8 mouse cellular contexts compared by ENCODE assay signal in the genomic region with DNA sequence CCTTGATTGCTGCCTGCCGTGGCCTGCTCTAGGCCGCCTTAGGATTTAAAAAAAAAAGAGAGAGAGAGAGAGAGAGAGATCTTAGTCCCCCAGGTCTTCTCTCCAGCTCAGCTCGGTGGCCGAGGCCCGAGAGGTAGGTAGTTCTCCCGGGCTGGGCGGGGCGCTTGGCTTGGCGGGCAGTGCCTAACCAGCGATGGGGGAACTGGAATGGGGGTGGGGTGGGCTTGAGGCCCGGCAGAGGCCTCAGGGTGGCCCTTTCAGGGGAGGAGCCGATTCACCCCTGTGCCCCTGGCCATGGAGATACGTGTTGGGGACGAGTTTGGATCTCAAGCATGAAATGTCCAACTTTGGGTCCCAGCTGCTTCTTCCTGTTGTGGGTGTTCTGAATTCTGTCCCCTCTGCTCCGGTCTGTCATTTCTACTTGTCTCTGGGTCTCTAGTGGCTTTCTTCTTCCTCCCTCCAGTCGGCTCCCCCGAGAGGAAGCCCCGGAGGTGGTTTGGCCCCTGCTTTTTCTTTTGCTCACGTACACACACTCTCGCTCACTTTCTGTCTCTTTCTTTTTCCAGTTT. TPM values are rescaled to one million over a fixed set of nuclear protein-coding genes. Genes with fewer than 3 reads are reported as not detected.
A peak's percentile ranks its signal among the peaks of the same experiment; 100 is the strongest.
DNase-seq lines count a peak whose midpoint lies in the region; TF ChIP-seq lines count a peak whose summit lies in the region.

No protein-coding gene starts in this region.

- peak overlapping the region; percentile 66 for H3K27ac ChIP-seq in left cerebral cortex, adult 2 months
- peak overlapping the region; percentile 42; the same call in 1 of the 2 replicates for H3K27ac ChIP-seq in cortical plate, adult 2 months (ENCODE audit: insufficient read depth, low read length)

- TF ChIP-seq CTCF in left cerebral cortex, adult 2 months (IDR thresholded peaks at IDR 0.05) = no peak
- TF ChIP-seq CTCF in cortical plate, adult 2 months (IDR thresholded peaks at IDR 0.05; ENCODE audit: extremely low read depth, insufficient read depth, low read length) = no peak

- no peak for TF ChIP-seq POLR2A in cortical plate, adult 2 months (IDR thresholded peaks at IDR 0.05; ENCODE audit: extremely low read depth, insufficient read depth, low read length)

- no peaks in the 10 kb centered on the region for H3K4me1 ChIP-seq in cortical plate, adult 2 months (ENCODE audit: control insufficient read depth, insufficient read depth, low read length)

- DNase-seq in left cerebral cortex, adult 2 months (ENCODE audit: extremely low spot score in 1 of 2, low spot score in 2 of 2) = peak in 1 of 2 experiments; percentile 46
- DNase-seq in left cerebral cortex, adult 11 months (ENCODE audit: low spot score) = no peak
- DNase-seq in heart, adult 18-20 months = peak; percentile 82 to 85
- peak; percentile 63 for DNase-seq in kidney, adult 9 months
- DNase-seq in lung, postnatal 14 days = peak; percentile 72
- DNase-seq in retina, embryonic 14.5 days (ENCODE audit: low spot score) = peak; percentile 70
- no peak for DNase-seq in frontal cortex, postnatal 36 days (ENCODE audit: low spot score in 2 of 2)

- intact Hi-C loops in left cerebral cortex, adult 2 months (cut with DNase I) = loop anchor here (5.0 kb wide), 2 partner anchors 214 to 234 kb away; a partner anchor contains a TSS

- peak overlapping the region; percentile 77 for H3K4me3 ChIP-seq in left cerebral cortex, adult 2 months
- H3K4me3 ChIP-seq in cortical plate, adult 2 months (ENCODE audit: insufficient read depth, low read length) = peak overlapping the region; percentile 56

RNA-seq across cellular contexts. Expression of a gene that starts 0.8 kb away (rescaled TPM):
- 100 to 1,000 TPM; 150 to 156 TPM for total RNA-seq in left cerebral cortex, adult 2 months (2021)
- polyA plus RNA-seq in cortical plate, adult 2 months (2012; rRNA removed) = 365 and 366 TPM in 2 replicates
- 100 to 1,000 TPM; 240 to 253 TPM for total RNA-seq in heart, adult 18-20 months (2021)

RNA-seq across cellular contexts. Expression of a gene that starts 5.0 kb away (rescaled TPM):
- 10 to 100 TPM; 76.3 to 81.7 TPM for total RNA-seq in left cerebral cortex, adult 2 months (2021)
- polyA plus RNA-seq in cortical plate, adult 2 months (2012; rRNA removed) = 69.7 and 74.8 TPM in 2 replicates
- 1 to 10 TPM in 1 of 2 experiments, under 1 TPM in 1; 0.79 to 1.1 TPM for total RNA-seq in heart, adult 18-20 months (2021)

RNA-seq across cellular contexts. Expression of a gene that starts 32.3 kb away (rescaled TPM):
- total RNA-seq in left cerebral cortex, adult 2 months (2021) = 10 to 100 TPM; 22.8 to 25.6 TPM
- polyA plus RNA-seq in cortical plate, adult 2 months (2012; rRNA removed) = 26.9 and 27.6 TPM in 2 replicates
- 10 to 100 TPM in 1 of 2 experiments, 1 to 10 TPM in 1; 9.9 to 12.0 TPM for total RNA-seq in heart, adult 18-20 months (2021)

RNA-seq across cellular contexts. Expression of a gene that starts 41.1 kb away (rescaled TPM):
- 10 to 100 TPM; 40.1 to 45.2 TPM for total RNA-seq in left cerebral cortex, adult 2 months (2021)
- polyA plus RNA-seq in cortical plate, adult 2 months (2012; rRNA removed) = 37.8 and 38.1 TPM in 2 replicates
- 10 to 100 TPM; 24.2 to 28.7 TPM for total RNA-seq in heart, adult 18-20 months (2021)

RNA-seq across cellular contexts. Expression of a gene that starts 41.2 kb away (rescaled TPM):
- total RNA-seq in left cerebral cortex, adult 2 months (2021) = 1 to 10 TPM; 5.7 to 8.2 TPM
- 11.3 and 12.6 TPM in 2 replicates for polyA plus RNA-seq in cortical plate, adult 2 months (2012; rRNA removed)
- under 1 TPM; 0.22 to 0.72 TPM for total RNA-seq in heart, adult 18-20 months (2021)

Comparison
In these comparisons a context has a peak if more than half of its experiments do, and no peak if none do; other contexts are left out.
1. DNase-seq: peak in heart, adult 18-20 months (2 of 2), kidney, adult 9 months (single experiment), lung, postnatal 14 days (single experiment) and retina, embryonic 14.5 days (single experiment); none in left cerebral cortex, adult 11 months (single experiment) and frontal cortex, postnatal 36 days (0 of 2).
2. RNA of a gene that starts 5.0 kb away (total RNA-seq): 76.3 to 81.7 TPM in left cerebral cortex, adult 2 months; 0.79 to 1.1 TPM in heart, adult 18-20 months; every median in the first group is over 10 times any median in the second.